Mouse (Mus musculus) bone marrow, adult 2 months (tissue): ENCODE measurements around the gene Casq1.

ENCODE experiments used
- CTCF ChIP-seq: fragments of 200-500 bp; IDR thresholded peaks from 2 replicates; pipeline ENCODE4 v1.5.1; 2011; ENCODE audit warnings: low read length, control low read depth; ENCODE audit not compliant: control insufficient read depth, insufficient read depth
- POLR2A ChIP-seq: fragments of 200-500 bp; IDR thresholded peaks from 2 replicates; pipeline ENCODE4 v1.6.1; 2011; ENCODE audit warnings: low read depth, mild to moderate bottlenecking, control low read depth, low read length, borderline replicate concordance; ENCODE audit not compliant: control insufficient read depth

GRCm38 (mm10) chr1:172229215-172229614 lies 9.5 kb upstream of the Casq1 start:
- TF ChIP-seq POLR2A (no peak), CTCF (no peak)
